Mouse (Mus musculus): ENCODE results near the gene Olfr867.

The Olfr867 gene

GRCm38 (mm10) chr9:20057462-20057861, at the start of gene Olfr867:
Gene Olfr867, minus strand, starts transcription at chr9:20057562.
- DNase-seq (ENCODE audit: low spot score): no peak

GRCm38 (mm10) chr9:20098326-20098725, 41.0 kb upstream of the Olfr867 start, which contains the start of gene Olfr868:
Gene Olfr868, plus strand, starts transcription at chr9:20098626.
- DNase-seq (ENCODE audit: low spot score): no peak

- no peak for DNase-seq (ENCODE audit: low spot score)
Measured at GRCm38 (mm10) chr9:20073523-20074177, 16.3 kb upstream of the Olfr867 start.

GRCm38 (mm10) chr9:20071291-20071690, 13.9 kb upstream of the Olfr867 start:
- no peak for DNase-seq (ENCODE audit: low spot score)

GRCm38 (mm10) chr9:20070236-20070635, 12.9 kb upstream of the Olfr867 start:
- DNase-seq (ENCODE audit: low spot score): no peak

- DNase-seq (ENCODE audit: low spot score): no peak
Measured at GRCm38 (mm10) chr9:20047964-20048363, 9.4 kb downstream of the Olfr867 start.

GRCm38 (mm10) chr9:20027935-20028334, 29.4 kb downstream of the Olfr867 start, which contains the start of gene Olfr866:
Gene Olfr866, minus strand, starts transcription at chr9:20028035.
- no peak for DNase-seq (ENCODE audit: low spot score)
